Mouse (Mus musculus): ENCODE data around the gene Ndufa13. TPM values are rescaled to one million over a fixed set of nuclear protein-coding genes. Genes with fewer than 3 reads are reported as not detected.

Gene Ndufa13
- total and polyA plus RNA-seq, 2 experiments from 2014 or later: 223 to 666 TPM

DNA sequence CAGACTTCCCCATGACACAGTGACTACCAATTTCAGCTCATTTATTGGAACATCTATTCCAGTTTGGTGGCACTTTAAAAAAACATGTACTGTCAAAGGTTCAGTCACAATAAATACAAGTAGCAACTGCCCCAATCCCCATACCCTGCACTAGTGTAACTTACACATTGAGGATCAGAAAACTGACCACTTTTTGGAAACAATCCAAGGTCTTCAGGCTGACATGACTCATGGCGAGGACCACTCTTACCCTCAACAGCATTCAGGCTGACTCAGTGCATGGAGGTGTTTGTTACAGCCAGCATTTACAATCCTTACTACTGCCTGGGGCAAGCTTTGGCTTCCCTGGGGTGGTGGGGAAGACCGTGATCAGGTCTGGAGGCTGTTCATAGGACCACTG lies 4.7 kb upstream of the Ndufa13 start:
- Histone ChIP-seq H3K9me3 (replicated peaks; ENCODE audit: control insufficient read depth, low read length) (no peaks in the 10 kb centered on the region), H3K36me3 (replicated peaks; ENCODE audit: control insufficient read depth, insufficient read depth, low read length) (peaks cover 43% of the 10 kb centered on the region), H3K27ac (ENCODE audit: low read depth) (no peak overlapping the region), H3K27me3 (ENCODE audit: control insufficient read depth, insufficient read depth, low read length) (no peaks in the 10 kb centered on the region), H3K9ac (replicated peaks; ENCODE audit: low read depth, low read length) (no peak overlapping the region), H3K4me3 (ENCODE audit: low read depth, low read length) (no peak overlapping the region), H3K4me1 (ENCODE audit: control insufficient read depth, insufficient read depth) (peaks cover 12% of the 10 kb centered on the region), H3K4me2 (ENCODE audit: low read depth, low read length) (no peak overlapping the region)
- no peak for TF ChIP-seq CTCF (IDR thresholded peaks at IDR 0.05; ENCODE audit: low read depth)
- ATAC-seq (ENCODE audit: insufficient read depth, low read depth) (no peak), DNase-seq (ENCODE audit: low spot score) (no peak)
- WGBS: 75% methylated on average over 2 of the region's 2 CpGs

- no peak overlapping the region for H3K9ac ChIP-seq (replicated peaks; ENCODE audit: low read depth, low read length)
- ATAC-seq (ENCODE audit: insufficient read depth, low read depth) (no peak), DNase-seq (ENCODE audit: low spot score) (no peak)
- no peaks in the 10 kb centered on the region for H3K27me3 ChIP-seq (ENCODE audit: control insufficient read depth, insufficient read depth, low read length)
- WGBS: 81% methylated on average over 2 of the region's 2 CpGs
- H3K27ac ChIP-seq (ENCODE audit: low read depth): no peak overlapping the region
- no peak overlapping the region for H3K4me3 ChIP-seq (ENCODE audit: low read depth, low read length)
- TF ChIP-seq CTCF (IDR thresholded peaks at IDR 0.05; ENCODE audit: low read depth) (no peak), EP300 (IDR thresholded peaks at IDR 0.05; ENCODE audit: low read depth) (no peak)
- H3K4me2 ChIP-seq (ENCODE audit: low read depth, low read length): no peak overlapping the region
- peaks cover 35% of the 10 kb centered on the region for H3K36me3 ChIP-seq (replicated peaks; ENCODE audit: control insufficient read depth, insufficient read depth, low read length)
- no peaks in the 10 kb centered on the region for H3K9me3 ChIP-seq (replicated peaks; ENCODE audit: control insufficient read depth, low read length)
- peaks cover 16% of the 10 kb centered on the region for H3K4me1 ChIP-seq (ENCODE audit: control insufficient read depth, insufficient read depth)
Measured at GRCm38 (mm10) chr8:69906260-69906659, 3.9 kb upstream of the Ndufa13 start.

- Histone ChIP-seq H3K4me3 (ENCODE audit: low read depth, low read length) (no peak overlapping the region), H3K9me3 (replicated peaks; ENCODE audit: control insufficient read depth, low read length) (no peaks in the 10 kb centered on the region), H3K9ac (replicated peaks; ENCODE audit: low read depth, low read length) (no peak overlapping the region), H3K36me3 (replicated peaks; ENCODE audit: control insufficient read depth, insufficient read depth, low read length) (peaks cover 14% of the 10 kb centered on the region; the same call in 1 of the 2 replicates), H3K27me3 (ENCODE audit: control insufficient read depth, insufficient read depth, low read length) (no peaks in the 10 kb centered on the region), H3K4me1 (ENCODE audit: control insufficient read depth, insufficient read depth) (peaks cover 28% of the 10 kb centered on the region), H3K4me2 (ENCODE audit: low read depth, low read length) (no peak overlapping the region), H3K27ac (ENCODE audit: low read depth) (no peak overlapping the region)
- ATAC-seq (ENCODE audit: insufficient read depth, low read depth): no peak
- whole genome bisulfite sequencing: 81% methylated on average over 8 of the region's 8 CpGs
- DNase-seq (ENCODE audit: low spot score): no peak
- no peak for TF ChIP-seq CTCF (IDR thresholded peaks at IDR 0.05; ENCODE audit: low read depth)
- no peak for TF ChIP-seq EP300 (IDR thresholded peaks at IDR 0.05; ENCODE audit: low read depth)
Measured at GRCm38 (mm10) chr8:69904096-69904495, 1.7 kb upstream of the Ndufa13 start.

DNA sequence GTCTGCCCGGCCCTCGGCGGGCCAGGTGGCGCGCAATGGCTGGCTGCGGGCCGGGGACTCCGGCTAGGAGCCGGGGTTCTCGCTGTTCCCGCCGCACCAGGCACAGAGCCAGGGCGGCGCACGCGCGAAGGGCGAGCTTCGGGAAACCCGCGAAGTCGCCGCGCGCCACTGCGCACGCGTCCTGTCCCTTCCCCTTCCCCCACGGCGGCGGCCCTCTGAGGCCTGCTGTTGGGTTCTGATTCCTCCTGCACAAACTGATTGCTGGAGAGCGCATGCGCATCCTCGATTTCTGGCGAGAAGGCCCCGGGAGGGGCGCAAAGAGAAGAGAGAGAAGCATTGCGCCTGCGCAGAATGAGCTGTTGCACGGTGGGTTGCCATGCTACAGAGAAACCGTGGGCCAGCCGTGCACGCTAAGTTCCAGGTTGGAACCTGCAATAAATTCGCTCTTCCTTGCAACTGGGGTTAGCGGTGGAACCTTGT lies 745 bp upstream of the Ndufa13 start:
- no peaks in the 10 kb centered on the region for H3K27me3 ChIP-seq (ENCODE audit: control insufficient read depth, insufficient read depth, low read length)
- peak overlapping the region; percentile 77 for H3K4me3 ChIP-seq (ENCODE audit: low read depth, low read length)
- H3K4me1 ChIP-seq (ENCODE audit: control insufficient read depth, insufficient read depth): peaks cover 28% of the 10 kb centered on the region
- ATAC-seq (ENCODE audit: insufficient read depth, low read depth) (peak; percentile 88), DNase-seq (ENCODE audit: low spot score) (peak; percentile 99)
- peak overlapping the region; percentile 92 for H3K27ac ChIP-seq (ENCODE audit: low read depth)
- H3K36me3 ChIP-seq (replicated peaks; ENCODE audit: control insufficient read depth, insufficient read depth, low read length): peaks cover 4% of the 10 kb centered on the region; the same call in 1 of the 2 replicates
- TF ChIP-seq EP300 (IDR thresholded peaks at IDR 0.05; ENCODE audit: low read depth): no peak
- TF ChIP-seq CTCF (IDR thresholded peaks at IDR 0.05; ENCODE audit: low read depth): no peak
- H3K4me2 ChIP-seq (ENCODE audit: low read depth, low read length): peak overlapping the region; percentile 75
- under 1% methylated on average over 45 of the region's 45 CpGs for WGBS
- peak overlapping the region; percentile 53 for H3K9ac ChIP-seq (replicated peaks; ENCODE audit: low read depth, low read length)
- H3K9me3 ChIP-seq (replicated peaks; ENCODE audit: control insufficient read depth, low read length): no peaks in the 10 kb centered on the region

DNA sequence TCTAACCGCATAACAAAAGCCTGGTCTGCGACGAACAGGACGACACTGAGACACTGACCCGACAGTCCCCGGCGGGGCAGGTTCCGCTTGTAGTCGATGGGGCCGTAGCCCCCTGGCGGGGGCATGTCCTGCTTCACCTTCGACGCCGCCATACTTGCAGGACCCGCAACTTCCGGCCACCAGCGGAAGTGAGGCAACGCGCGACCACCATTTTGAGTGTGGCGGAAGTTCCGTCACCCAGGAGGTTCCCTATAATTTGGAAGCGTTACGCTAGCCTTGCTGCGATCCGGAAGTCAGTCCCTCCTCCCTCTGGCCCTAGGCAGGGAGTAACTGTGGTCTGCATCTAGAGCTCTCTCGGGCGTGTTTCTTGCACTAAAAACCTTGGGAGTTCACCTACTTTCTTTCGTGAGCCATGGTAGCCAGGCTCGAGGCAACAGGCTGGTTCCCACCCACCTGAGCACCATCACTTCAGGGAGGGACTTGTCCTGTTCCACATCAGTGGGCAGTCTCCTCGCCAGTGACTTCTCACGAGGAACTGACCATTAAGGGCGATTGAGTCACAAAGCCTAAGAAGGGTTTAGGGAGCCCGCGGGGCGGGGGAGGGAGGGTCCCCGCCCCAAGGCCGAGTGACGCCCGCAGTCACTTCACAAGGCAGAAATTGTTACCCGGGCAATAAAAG lies 735 bp downstream of the Ndufa13 start:
- TF ChIP-seq EP300 (IDR thresholded peaks at IDR 0.05; ENCODE audit: low read depth): 0 out of 2 replicates have a peak, but pooled peaks have one; percentile 71
- TF ChIP-seq CTCF (IDR thresholded peaks at IDR 0.05; ENCODE audit: low read depth): peak; percentile 44; the same call in 1 of the 2 replicates
- 2% methylated on average over 41 of the region's 41 CpGs for WGBS

More for the DNA sequence above, 735 bp downstream of the Ndufa13 start:
- Histone ChIP-seq H3K27me3 (ENCODE audit: control insufficient read depth, insufficient read depth, low read length) (no peaks in the 10 kb centered on the region), H3K9ac (replicated peaks; ENCODE audit: low read depth, low read length) (peak overlapping the region; percentile 79), H3K36me3 (replicated peaks; ENCODE audit: control insufficient read depth, insufficient read depth, low read length) (no peaks in the 10 kb centered on the region; the same call in 1 of the 2 replicates), H3K4me1 (ENCODE audit: control insufficient read depth, insufficient read depth) (peaks cover 39% of the 10 kb centered on the region), H3K27ac (ENCODE audit: low read depth) (peak overlapping the region; percentile 92), H3K9me3 (replicated peaks; ENCODE audit: control insufficient read depth, low read length) (no peaks in the 10 kb centered on the region), H3K4me3 (ENCODE audit: low read depth, low read length) (peak overlapping the region; percentile 77), H3K4me2 (ENCODE audit: low read depth, low read length) (peak overlapping the region; percentile 75)
- peak; percentile 94 for DNase-seq (ENCODE audit: low spot score)
- peak; percentile 67 for ATAC-seq (ENCODE audit: insufficient read depth, low read depth)
